Mouse (Mus musculus) lung, postnatal 0 days (tissue): ENCODE results near the gene Ucp3.

Experiments
- CTCF ChIP-seq: IDR thresholded peaks from 2 replicates; pipeline ENCODE4 v1.5.1; 2016; ENCODE audit warnings: antibody characterized with exemption, mild to moderate bottlenecking
- EP300 ChIP-seq: IDR thresholded peaks from 2 replicates; pipeline ENCODE4 v1.6.1; 2016; ENCODE audit warnings: antibody characterized with exemption, mild to moderate bottlenecking, control low read depth

DNA sequence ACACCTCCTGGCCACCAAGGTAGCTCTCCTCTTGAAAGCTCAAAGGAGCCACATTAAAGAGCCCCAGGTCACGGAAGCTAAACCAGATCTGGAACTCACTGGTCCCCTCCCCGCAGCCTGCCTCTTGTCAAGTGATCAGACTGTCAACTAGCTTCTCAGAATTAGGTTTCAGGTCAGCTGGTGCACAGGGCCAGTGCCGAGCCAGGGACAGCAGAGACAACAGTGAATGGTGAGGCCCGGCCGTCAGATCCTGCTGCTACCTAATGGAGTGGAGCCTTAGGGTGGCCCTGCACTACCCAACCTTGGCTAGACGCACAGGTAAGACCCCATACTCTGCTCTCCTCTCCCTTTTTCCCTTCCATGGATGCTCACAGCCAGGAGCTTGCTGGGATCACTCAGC, at the start of gene Ucp3:
- TF ChIP-seq CTCF (no peak), EP300 (no peak)
